Mouse (Mus musculus) heart, postnatal 0 days (tissue): ENCODE results near the gene Ttk. TPM values are rescaled to one million over a fixed set of nuclear protein-coding genes. Genes with fewer than 3 reads are reported as not detected.

Source experiments
- ATAC-seq: fragments of 200-750 bp; cut with Nextera tagmentation; 2 replicates; pipeline ENCODE4 v1.8.0; 2017; ENCODE audit warnings: low read depth, moderate number of reproducible peaks, moderate library complexity; ENCODE audit not compliant: insufficient read depth
- DNase-seq: peaks from one replicate; pipeline ENCODE4 v3.0.0-alpha.2; 2016; ENCODE audit warnings: low spot score
- H3K27ac ChIP-seq: fragments of 300-500 bp; sonication (generic); 2 replicates; pipeline ENCODE4 v1.5.1; 2014; ENCODE audit warnings: low read depth, mild to moderate bottlenecking
- H3K27me3 ChIP-seq: fragments of 300-500 bp; sonication (generic); 2 replicates; pipeline ENCODE4 v1.6.1; 2014; ENCODE audit warnings: low read length, mixed read lengths; ENCODE audit not compliant: control insufficient read depth, insufficient read depth
- H3K36me3 ChIP-seq: fragments of 300-500 bp; sonication (generic); replicated peaks from 2 replicates; pipeline ENCODE4 v1.6.1; 2014; ENCODE audit warnings: low read length, mixed read lengths; ENCODE audit not compliant: control insufficient read depth, insufficient read depth
- H3K4me1 ChIP-seq: fragments of 300-500 bp; sonication (generic); 2 replicates; pipeline ENCODE4 v1.6.1; 2014; ENCODE audit warnings: antibody characterized with exemption; ENCODE audit not compliant: control insufficient read depth, insufficient read depth
- H3K4me2 ChIP-seq: fragments of 300-500 bp; sonication (generic); 2 replicates; pipeline ENCODE4 v1.6.1; 2014; ENCODE audit warnings: low read depth, mild to moderate bottlenecking, low read length, moderate library complexity
- H3K4me3 ChIP-seq: fragments of 300-500 bp; sonication (generic); 2 replicates; pipeline ENCODE4 v1.5.1; 2014; ENCODE audit warnings: low read depth, low read length
- H3K9ac ChIP-seq: fragments of 300-500 bp; sonication (generic); replicated peaks from 2 replicates; pipeline ENCODE4 v1.6.1; 2014; ENCODE audit warnings: low read depth, low read length, mixed read lengths
- H3K9me3 ChIP-seq: fragments of 300-500 bp; sonication (generic); replicated peaks from 2 replicates; pipeline ENCODE4 v1.6.1; 2016; ENCODE audit warnings: low read length; ENCODE audit not compliant: control insufficient read depth
- CTCF ChIP-seq: IDR thresholded peaks from 2 replicates; pipeline ENCODE4 v1.5.1; 2016; ENCODE audit warnings: antibody characterized with exemption, control low read depth, low read depth
- EP300 ChIP-seq: IDR thresholded peaks from 2 replicates; pipeline ENCODE4 v1.6.1; 2016; ENCODE audit warnings: antibody characterized with exemption, low read depth
- WGBS: fragments of 180-500 bp; shearing (Covaris S2); extraction: QIAGEN DNeasy Blood & Tissue Kit; methylation state at CpG from one replicate; pipeline ENCODE4 v1.1.7; 2014; 5-methylcytosine and 5-hydroxymethylcytosine counted together
- polyA plus RNA-seq: library from polyadenylated mRNA; unstranded; fragments of >200 nt; fragmentation: Nextera tagmentation; extraction: Ambion mirVana; gene quantifications from 2 replicates; pipeline ENCODE4 v1.2.1, GENCODE M21; 2015
- total RNA-seq: library from RNA; depleted of rRNA; stranded (reverse); fragments of >200 nt; gene quantifications from 2 replicates; pipeline ENCODE4 v1.2.3, GENCODE M21; 2014; ENCODE audit warnings: low replicate concordance

The Ttk gene
- total and polyA plus RNA-seq, 2 experiments from 2014 or later: 4.5 to 6.5 TPM

DNA sequence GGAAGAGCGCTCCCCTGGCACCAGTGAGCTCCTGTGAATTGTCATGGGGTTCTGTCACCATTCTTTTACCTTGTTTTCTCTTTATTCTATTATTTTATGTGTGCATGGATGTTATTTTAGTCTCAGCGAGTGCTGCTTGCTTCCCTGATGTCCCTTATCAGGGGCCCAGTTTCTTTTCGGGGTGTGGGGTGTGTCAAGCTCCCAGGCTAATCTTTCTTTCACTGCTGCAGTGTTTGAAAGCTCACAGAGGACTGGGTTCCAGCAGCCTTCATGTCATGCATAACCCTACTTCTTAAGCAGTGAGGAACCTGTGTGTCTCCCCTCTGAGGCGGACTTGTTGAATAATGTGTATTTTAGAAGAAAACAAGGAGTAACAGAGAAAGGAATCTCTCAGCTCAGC, 30.7 kb downstream of the Ttk start:
- H3K9ac ChIP-seq: no peak overlapping the region
- no peak overlapping the region for H3K4me3 ChIP-seq
- DNase-seq (no peak), ATAC-seq (no peak)
- H3K27ac ChIP-seq: no peak overlapping the region
- no peaks in the 10 kb centered on the region for H3K9me3 ChIP-seq
- H3K36me3 ChIP-seq: peaks cover 57% of the 10 kb centered on the region
- H3K4me2 ChIP-seq: no peak overlapping the region
- WGBS: 54% methylated on average over 4 of the region's 4 CpGs
- TF ChIP-seq CTCF: no peak
- H3K4me1 ChIP-seq: no peaks in the 10 kb centered on the region
- H3K27me3 ChIP-seq: no peaks in the 10 kb centered on the region

DNA sequence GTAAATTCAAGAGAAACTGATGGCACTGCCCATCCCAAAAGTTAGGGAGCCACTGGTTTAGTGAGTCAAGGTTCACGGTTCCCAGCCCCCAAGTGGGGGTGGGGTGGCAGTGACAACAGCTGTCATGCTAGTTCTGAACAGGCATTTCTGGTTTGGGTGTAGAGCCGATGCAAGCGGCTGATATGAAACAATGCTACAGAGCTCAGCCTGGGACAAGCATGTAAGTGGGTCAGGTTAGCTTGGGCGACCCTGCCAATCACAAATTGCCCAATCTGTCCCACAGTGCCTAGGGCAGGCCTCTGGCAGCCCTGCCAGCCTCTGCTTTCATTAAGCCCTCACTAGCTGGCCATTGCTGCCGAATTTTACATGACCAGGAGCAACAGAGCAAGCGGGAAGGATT, 47.7 kb downstream of the Ttk start:
- Histone ChIP-seq H3K27me3 (no peaks in the 10 kb centered on the region), H3K9ac (no peak overlapping the region), H3K4me1 (no peaks in the 10 kb centered on the region), H3K4me3 (no peak overlapping the region), H3K9me3 (no peaks in the 10 kb centered on the region), H3K4me2 (no peak overlapping the region), H3K27ac (no peak overlapping the region), H3K36me3 (no peaks in the 10 kb centered on the region)
- TF ChIP-seq CTCF (no peak), EP300 (no peak)
- ATAC-seq (no peak), DNase-seq (no peak)
- 67% methylated on average over 6 of the region's 6 CpGs for WGBS

GRCm38 (mm10) chr9:83886149-83886548, 51.7 kb downstream of the Ttk start:
- ATAC-seq (no peak), DNase-seq (no peak)
- Histone ChIP-seq H3K4me3 (no peak overlapping the region), H3K27me3 (no peaks in the 10 kb centered on the region), H3K9ac (no peak overlapping the region), H3K4me1 (no peaks in the 10 kb centered on the region), H3K36me3 (no peaks in the 10 kb centered on the region), H3K27ac (no peak overlapping the region), H3K9me3 (no peaks in the 10 kb centered on the region), H3K4me2 (no peak overlapping the region)
- TF ChIP-seq EP300 (no peak), CTCF (no peak)

DNA sequence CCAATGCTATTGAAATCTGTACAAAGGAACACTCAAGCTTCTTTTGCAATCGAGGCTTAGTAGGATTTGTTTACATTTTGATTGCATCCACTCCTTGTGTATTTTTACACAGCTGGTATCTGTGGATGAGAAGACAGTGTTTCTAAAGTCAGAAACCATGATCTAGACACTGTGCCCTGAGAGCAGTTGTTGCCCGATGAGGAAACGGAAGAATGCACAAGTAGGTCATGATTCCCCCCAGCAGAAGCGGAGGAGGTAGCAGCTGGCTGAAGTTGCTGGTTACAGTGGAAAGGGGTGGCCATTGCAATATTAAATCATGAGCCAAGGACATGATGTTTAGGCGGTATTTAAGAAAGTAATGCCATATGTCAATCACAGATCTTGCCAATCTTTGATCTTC, 53.7 kb downstream of the Ttk start:
- no peak for TF ChIP-seq EP300
- no peak overlapping the region for H3K4me3 ChIP-seq
- ATAC-seq (no peak), DNase-seq (no peak)
- no peak overlapping the region for H3K27ac ChIP-seq
- no peak overlapping the region for H3K9ac ChIP-seq
- H3K27me3 ChIP-seq: no peaks in the 10 kb centered on the region
- no peak overlapping the region for H3K4me2 ChIP-seq
- no peaks in the 10 kb centered on the region for H3K9me3 ChIP-seq
- H3K4me1 ChIP-seq: no peaks in the 10 kb centered on the region
- 84% methylated on average over 5 of the region's 5 CpGs for WGBS
- no peaks in the 10 kb centered on the region for H3K36me3 ChIP-seq

DNA sequence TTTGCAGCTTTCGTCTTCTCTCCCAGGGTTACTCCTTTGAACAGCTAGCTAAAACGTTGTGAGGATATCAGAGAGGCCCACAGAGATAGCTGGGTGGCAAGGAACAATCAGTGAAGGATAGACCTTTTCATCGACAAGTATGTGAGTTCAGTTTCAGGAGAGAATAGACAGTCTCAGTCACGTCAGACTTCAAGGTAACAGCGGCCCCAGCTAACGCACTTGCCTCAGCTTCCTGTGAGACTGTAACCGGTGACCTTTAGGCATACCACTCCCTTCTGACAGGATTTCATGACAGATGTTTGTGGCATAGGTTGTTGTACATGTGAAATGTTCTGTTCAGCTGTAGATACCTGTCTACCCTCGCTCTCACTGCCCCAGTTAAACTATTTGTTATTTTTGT, 58.6 kb downstream of the Ttk start:
- no peaks in the 10 kb centered on the region for H3K36me3 ChIP-seq
- H3K27me3 ChIP-seq: no peaks in the 10 kb centered on the region
- no peak overlapping the region for H3K9ac ChIP-seq
- DNase-seq (no peak), ATAC-seq (no peak)
- WGBS: 61% methylated on average over 8 of the region's 8 CpGs
- no peak overlapping the region for H3K27ac ChIP-seq
- no peak overlapping the region for H3K4me2 ChIP-seq
- no peaks in the 10 kb centered on the region for H3K9me3 ChIP-seq
- H3K4me1 ChIP-seq: no peaks in the 10 kb centered on the region
- H3K4me3 ChIP-seq: no peak overlapping the region
- no peak for TF ChIP-seq EP300
- TF ChIP-seq CTCF: no peak

GRCm38 (mm10) chr9:83893767-83894330, 59.4 kb downstream of the Ttk start:
- WGBS: 60% methylated on average over 4 of the region's 4 CpGs
- H3K9me3 ChIP-seq: no peaks in the 10 kb centered on the region
- no peaks in the 10 kb centered on the region for H3K4me1 ChIP-seq
- no peaks in the 10 kb centered on the region for H3K27me3 ChIP-seq
- no peak for DNase-seq
- no peak overlapping the region for H3K27ac ChIP-seq
- H3K9ac ChIP-seq: no peak overlapping the region
- no peak overlapping the region for H3K4me2 ChIP-seq
- H3K4me3 ChIP-seq: no peak overlapping the region
- no peak for TF ChIP-seq CTCF
- TF ChIP-seq EP300: no peak
- H3K36me3 ChIP-seq: no peaks in the 10 kb centered on the region
- no peak for ATAC-seq
